Mouse (Mus musculus) embryo, embryonic 11 days (tissue): ENCODE measurements at regions not wholly inside any gene's neighbourhood (a gene's known extent, or its start where the extent isn't known, plus 50 kb on each side); places are given as distances from the start of the nearest gene placed in this dataset.

Source experiments
- DNase-seq: peaks from one replicate; pipeline ENCODE4 v3.0.0-alpha.2; 2015

DNA sequence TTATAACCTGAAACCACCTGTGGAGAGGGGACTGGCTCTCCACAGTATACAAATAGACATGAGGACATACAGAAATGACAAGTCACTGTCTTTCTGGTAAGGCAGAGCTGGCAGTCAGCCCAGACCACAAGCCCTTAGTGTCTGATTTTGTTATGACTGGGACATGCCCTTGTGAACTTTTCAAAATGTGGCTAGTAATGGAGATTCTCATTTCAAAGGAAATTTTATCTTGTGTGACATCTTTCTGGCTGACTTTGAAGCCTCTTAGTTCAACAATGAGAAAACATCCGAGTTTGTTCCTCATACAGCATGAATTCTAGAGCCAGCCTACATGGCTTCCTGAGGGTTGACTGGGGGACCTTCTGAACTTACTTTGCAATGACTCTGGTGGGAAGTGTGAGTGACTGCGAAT is 173.8 kb upstream of the Rnaseh2b start:
- DNase-seq: no peak

DNA sequence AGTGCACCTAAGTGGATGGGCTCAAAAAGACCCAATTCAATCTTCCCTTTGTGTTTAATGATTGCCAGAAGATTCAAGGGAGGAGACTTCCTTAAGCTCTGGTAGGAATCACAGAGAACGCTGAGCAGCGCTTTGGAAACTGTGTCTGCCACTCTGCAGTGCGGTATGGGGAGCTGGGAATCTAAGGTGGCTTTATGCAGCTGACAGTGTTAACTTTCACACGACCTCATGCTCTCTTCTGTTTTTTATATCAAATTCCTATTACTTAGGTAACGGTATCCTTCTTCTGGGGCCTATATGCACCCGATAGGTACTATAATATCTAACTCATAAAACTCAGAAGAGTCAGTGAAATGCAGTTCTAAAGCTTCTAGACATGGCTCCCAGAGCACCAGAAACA is 163.5 kb upstream of the Rnaseh2b start:
- no peak for DNase-seq

DNA sequence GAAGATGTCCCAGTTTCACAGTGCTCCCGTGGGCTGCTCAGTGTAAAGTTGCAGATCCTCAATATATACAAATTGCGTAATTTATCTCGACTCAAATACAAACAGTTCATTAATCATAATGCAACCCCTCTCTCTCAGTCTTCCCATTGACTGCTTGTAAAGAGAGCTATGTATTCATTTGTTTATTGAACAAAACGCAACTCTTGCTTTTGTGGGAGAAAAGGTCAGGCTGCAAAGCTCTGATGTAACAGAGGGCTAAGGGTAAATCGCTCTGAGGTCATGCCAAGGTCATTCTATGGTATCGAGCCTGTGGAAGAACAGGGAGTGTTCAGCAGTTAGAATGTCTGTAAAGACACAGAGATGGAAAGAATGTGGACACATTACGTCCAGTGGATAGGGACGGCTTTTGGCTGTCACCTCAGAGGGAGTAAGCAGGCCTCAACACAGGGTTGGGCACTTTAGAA is 160.0 kb upstream of the Rnaseh2b start:
- no peak for DNase-seq

DNA sequence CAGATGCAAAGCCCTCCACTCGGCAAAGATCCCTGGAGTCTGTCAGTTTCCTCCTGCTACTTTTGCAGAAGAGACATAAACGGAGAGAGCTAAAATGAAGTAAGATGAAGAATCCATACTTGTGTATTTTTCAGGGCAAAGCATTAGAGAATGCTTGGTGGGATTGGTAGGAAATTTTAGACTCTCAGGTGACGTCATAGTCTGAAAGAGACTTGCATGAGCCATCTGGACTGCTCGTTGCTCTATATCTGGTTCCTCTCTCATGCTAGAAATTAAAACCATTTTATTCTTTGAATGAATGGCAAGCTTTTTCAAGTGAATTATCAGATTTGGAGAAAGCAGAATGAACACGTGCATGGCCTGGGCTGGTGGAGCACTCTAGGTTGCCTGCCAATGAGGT is 154.4 kb upstream of the Rnaseh2b start:
- DNase-seq: no peak

DNA sequence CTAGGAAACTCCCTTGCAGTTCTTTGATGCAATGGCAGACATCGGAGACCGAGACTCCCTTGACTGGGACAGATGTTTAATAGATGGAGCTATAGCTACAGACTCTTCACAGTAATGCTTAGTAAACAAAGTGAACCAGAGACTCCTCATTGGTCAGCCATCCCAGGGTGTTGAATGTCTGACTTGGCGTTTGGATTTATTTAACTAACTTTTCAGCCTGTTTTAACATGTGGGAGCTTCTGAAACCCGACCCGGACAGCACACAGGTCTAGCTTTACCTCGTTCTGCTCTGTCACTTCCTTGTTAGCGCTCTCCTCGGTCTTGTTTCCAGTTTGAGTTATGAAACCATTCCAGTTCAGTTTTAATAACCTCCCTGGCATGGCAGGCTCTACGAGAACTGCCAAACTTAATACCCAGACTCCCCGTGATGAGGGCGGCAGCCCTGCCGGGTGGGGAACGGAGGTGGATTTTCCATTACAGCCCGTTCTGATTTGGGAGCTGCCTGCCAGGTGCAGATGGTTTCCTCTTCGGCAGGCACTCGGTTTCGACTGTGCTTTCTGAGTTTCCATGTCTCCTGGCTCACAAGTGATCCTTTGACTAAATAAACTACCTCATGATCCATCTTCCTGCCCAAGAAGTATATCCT is 147.9 kb upstream of the Rnaseh2b start:
- DNase-seq: peak; percentile 17

DNA sequence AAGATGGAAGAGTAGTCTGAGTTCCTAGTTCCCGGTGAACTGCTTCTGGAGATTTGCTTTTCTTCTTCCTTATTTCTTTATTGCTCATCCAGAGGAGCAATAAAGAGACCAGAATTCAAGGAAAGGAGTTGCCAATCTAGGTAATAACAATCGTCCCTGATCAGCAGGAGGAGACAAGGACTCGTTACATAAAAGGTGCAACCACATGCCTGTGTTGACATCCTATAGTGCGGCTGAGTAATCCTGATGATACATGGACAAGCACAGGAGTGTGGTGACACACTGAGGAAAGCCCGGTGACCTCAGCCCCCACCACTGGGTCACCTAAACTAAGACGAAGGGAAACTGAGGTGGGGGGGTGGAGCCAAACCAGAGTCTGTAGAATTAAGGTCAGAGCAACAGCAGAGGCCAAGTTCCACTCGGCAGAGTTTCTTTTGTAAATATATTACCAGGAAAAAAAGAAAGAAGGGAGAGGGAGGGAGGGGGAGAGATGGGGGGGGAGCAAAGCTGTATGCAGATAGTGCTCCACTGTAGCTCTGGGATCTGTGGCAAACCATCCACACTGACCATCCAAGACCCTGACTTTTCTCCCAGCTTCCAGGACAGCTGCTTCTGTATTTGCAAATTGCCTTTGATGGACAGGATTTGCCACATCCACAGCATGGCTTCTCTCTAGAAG is 135.2 kb upstream of the Rnaseh2b start:
- DNase-seq: no peak

DNA sequence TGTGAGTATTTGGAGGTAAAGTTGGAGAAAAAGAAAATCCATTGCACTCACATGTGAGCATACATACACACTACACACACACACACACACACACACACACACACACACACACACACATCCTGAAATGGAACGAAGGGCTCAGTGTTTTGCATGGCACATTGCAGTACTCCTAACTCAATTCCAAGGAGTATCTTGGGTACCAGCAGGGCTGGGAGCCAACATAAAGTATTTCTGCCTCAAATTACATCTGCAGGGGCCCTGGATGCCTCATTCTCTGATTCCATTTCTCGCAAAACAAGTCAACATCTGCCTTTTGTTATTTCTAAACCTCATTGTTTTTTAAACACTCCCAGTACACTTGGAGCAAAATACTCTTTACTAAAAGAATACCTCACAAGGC is 132.7 kb upstream of the Rnaseh2b start:
- no peak for DNase-seq

DNA sequence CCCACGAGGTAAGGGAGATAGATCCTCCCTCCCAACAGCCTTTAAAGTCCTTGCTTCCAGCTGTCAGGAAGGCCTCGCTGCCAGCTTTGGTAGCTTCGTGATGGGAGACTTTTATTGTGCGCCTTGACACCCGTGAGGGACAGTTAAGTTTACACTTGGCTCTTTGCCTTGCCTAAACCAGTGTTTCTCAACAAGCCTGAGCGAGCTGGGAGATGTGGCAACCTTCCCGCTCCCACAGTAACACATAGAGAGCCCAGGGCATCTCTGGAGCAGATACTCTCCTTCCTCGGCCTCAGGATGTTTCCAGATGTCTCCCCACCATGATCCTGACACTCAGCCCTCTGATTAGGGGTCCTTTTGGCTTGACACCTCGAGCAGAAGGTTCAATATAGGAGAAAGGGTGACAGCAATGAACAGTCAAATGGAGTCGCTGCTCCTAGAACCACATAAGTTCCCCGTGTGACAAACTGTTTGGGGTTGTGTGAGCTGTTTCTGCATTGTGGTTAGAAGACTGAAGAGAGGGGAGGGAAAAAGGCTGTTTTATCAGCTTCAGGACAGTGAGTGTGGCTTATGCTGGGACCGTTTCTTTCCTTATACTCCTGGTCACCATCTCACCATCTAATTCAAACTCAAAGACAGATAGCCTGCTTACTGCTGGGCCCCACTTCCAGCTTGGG is 129.1 kb upstream of the Rnaseh2b start:
- no peak for DNase-seq

DNA sequence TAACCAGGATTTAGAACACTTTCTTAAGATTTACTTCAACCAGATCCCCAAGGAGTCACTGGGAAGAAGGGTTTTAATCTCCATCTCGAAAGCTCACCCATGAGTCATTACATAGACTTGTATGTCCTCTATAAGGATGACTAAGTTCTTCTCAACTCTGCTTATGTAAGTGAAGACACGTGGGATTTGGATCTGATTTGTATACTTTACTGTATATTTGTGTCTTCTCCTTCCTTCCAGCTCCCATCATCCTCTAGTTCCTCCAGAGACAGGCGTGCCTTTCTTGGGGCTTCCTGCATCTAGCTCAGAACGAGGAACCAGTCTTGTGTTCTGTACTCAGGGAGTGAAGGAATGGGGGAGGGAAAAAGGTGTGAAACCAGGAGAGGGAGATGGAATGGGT is 127.5 kb upstream of the Rnaseh2b start:
- DNase-seq: no peak

DNA sequence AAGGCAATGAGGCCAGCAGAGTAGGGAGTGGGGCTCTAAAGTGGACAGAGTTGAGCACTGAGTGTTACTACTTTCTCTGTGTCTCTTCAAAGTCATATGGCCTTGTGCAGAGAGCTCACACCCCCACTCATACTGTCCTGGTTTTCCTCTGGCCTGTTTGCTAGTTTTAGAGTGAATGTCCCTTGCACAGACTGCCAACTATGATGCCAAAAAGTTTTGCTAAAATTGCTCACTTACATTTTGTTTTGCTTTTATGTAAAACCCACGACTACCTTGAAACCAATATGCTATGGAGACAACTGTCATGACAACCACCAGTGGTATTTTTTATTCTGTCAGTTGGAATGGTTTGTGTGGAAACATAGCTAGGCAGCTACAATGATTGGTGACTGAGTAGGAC is 126.4 kb upstream of the Rnaseh2b start:
- DNase-seq: no peak

DNA sequence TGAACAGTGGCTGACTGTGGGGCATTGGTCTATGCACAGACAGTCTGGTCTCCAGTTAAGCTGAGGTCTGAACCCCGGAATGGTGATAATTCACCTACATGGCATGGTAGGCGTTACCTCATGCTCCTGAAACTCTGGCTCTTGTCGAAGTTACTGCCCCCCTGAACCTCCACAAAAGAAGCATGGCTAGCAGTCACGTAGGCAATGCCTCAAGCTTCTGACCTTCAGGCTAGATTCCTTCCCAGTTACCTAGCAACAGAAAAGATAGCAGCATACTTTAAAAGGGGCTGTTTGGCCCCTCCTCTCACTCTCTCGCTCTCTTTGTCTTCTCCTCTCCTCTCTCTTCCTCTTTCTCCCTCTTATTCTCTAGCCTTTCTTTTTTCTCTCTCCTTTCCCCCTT is 125.8 kb upstream of the Rnaseh2b start:
- DNase-seq: no peak

DNA sequence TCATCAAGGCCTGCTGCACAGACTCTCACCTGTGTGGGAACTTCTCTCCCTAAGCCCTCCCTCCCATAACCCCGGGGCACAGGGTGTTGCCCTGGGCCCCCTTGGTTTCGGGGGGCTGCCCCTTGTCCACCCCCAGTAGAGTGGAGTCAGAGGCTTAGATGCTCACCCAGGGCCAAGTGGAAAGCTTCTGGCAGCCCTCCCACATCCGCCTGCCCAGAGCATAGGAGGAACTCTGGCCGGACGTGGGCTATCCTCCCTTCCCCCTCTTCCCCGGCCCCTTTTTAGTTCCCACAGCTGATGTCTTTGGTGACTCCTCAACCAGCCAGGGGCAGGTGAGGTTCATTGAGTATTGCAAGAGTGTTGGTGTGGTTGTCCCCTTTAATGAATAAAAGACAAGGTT is 125.3 kb upstream of the Rnaseh2b start:
- DNase-seq: no peak

DNA sequence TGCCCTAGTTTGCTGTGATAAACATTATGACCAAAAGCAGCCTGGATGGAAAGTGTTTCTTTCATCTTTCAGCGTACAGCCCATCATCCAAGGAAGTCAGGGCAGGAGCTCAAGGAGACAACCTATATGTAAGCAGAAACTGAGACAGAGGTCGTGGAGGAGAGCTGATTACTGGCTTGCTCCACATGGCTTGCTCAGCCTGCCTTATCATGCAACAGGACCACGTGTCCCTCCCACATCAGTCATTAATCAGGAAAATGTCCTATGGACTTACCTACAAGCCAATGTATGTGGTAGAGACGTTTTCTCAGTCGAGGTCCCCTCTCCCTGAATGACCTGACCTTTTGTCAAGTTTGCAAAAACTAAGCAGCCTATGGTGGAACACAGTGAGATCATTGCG is 123.7 kb upstream of the Rnaseh2b start:
- DNase-seq: no peak

DNA sequence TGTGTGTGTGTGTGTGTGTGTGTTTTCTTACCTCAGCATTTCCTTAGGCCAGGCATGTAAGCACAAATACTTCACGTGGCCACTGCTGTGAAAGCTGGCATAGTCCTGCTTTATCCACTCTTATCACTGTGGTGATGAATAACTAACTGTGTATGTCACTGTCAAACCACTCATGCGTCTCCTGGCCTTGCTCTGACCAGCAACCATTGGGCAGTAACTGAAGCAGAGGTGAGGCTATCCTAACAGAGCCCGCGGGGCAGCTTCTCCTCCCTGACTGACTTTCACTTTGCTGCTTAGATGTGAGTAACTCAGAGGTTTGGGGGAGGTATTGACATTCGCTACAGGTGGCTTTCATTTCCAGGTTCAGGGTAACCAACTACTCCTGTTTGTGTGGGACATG is 122.0 kb upstream of the Rnaseh2b start:
- no peak for DNase-seq

DNA sequence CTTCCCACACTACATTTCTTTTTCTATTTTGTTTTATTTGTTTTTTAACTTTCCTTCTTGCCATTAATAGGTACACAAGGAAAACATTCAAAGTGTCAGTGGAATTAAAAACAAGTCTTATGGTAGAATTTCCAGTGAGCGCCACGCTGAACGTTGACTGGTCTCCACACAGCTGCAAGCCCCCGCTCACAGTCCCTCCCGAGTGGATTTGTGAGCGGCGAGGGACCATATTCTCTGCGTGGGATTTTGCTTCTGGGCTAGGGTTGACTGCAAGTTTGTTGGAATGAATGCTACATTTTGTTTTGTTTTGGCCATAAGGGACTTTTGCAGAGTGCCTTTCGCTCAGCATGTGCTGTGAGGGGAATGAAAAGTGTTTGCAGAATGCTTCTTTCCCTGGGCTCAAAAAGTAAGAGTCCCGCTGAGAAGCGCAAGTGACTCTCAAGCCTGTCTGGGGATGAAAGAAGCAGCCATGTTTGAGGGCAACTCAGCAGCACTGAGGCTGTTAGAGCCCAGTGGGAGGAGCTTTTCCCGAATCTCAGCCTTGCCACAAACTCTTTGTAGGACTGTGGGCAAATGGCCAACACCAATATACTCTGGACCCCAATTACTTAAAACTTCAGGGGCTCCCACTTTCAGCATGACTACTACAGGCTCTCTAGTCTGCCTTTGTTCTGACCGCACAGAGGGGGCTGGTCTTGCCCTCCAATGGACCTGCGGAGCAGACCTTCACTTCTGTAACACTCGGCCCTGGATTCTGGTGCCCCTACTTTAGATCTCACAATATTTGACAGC is 120.9 kb upstream of the Rnaseh2b start:
- DNase-seq: no peak

DNA sequence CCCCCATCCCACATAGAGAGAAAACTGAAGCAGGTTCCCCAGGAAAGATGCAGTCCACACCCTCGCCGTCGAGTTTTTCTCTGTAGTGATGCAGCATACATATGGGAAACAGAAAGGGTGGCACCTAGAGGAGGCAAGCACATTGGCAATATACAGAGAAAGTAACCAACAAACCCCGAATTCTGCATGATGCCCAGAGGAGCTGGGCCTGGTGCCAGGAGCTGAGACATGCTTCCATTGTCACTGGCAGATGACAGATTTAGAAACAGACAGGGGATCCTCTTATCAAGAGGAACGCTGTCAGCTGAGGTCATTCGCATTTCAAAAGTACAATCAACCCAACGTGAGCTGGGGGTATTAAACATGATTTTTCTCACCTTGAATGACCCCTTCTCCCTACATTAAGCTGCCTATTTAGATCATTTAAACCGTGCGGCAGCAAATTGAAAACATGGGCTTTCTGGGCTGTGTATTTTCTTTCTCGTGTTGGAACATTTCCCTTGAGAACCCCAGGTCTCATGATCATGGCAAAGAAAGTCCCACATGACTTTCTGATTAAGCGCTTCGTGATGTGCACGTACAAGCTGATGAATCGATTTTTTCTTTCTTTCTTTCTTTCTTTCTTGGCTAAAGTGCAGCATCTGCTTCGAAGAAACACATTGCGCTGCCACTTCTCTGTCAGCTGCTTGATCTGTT is 118.4 kb upstream of the Rnaseh2b start:
- DNase-seq: no peak

DNA sequence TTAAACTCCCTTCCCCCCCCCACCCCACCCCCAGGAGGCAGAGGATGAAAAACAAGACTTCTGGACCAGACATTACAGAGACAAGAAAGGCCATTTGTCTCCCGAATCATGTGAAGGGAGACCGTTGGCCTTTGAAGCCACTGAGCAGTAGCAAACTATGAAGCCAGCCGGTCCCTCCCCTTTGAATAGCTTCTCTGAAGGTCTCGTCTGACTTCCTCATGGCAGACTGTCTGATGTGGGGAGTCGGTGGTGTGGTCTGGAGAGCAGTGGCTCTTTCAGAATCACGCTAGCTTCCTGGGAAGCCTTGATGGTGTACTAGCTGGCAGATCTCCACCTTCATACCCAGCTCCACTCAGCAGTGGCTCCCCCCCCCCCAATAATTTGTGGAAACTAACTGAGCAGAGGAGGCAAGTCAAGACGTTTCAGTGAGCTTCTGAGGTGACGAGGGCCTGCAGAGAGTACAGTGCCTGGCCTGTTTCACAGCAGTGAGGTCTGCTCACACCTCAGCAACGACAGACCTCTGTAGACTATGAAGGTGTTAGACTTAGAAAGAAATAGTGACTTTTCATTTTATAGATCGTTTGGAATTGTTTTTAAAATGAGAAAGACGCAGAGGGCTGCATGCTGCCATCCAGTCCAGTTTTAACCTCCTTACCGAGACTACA is 116.9 kb upstream of the Rnaseh2b start:
- no peak for DNase-seq

DNA sequence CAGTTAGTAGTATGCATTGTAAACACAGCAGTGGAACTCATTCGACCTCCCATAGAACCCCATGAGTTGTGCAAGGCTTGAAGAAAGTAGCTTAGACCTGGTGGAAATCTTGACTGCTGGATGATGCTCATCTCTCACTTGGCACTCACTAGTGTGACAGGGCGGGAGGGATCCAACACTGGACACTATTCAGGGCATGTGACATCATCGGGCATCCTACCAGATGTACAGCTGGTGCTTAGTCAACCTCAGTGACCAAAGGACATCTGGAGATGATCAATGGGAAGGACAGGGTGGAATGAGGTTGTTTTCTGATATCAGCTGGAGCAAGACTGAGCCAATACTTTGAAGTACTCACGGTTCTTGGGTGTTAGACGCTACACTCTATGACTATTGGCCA is 114.9 kb upstream of the Rnaseh2b start:
- no peak for DNase-seq

DNA sequence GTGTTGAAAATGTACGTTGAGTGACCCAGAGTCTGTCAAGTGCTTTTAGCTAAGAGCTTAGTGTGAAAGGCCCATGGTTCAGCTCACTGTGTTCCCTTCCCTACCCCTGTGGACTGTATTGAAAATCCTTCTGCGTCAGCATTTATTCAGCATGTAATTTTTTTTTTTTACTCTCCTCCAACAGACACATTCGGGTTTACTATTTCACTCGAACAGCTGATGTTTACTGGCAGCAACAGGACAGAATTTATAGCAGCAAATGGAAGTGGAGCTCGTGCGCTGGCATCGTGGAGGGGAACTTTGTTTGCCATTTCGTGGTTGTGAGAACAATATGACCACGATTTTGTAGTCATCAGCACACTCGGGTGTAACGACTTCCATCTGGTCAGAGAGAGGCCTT is 105.0 kb upstream of the Rnaseh2b start:
- no peak for DNase-seq

DNA sequence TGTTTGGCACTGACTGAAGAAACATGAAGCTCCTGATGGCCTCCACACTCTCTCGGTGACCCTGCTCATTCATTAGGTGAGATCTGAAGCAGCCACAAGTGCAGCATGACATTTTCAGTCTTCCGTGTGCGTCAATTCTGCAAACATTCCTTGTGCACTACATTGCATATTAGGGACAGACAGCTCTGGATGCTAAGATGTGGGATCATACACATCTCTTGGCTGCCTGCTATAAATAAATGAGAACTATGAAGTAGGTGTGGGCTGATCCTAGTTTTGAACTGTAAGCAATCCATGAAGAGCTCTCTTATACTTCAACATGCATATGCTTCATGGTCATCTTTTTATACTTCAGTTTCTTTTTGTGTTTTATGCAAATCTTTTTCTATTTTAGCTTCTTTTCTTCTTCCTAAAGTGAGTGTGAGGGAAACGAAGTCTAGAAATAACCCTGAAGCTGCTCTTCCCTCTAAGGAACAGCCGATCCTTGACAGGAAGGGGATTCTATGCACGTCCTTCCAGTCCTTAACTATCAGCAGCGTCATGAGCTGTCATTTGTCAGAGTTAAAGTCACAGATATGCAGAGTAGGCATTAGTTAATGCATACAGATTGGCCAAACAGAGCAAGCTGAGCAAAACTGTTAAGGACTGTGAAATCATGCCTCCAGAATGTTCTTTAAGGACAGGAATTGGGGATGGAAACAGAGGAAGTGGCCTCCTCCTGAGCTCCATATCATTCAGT is 104.1 kb upstream of the Rnaseh2b start:
- no peak for DNase-seq

DNA sequence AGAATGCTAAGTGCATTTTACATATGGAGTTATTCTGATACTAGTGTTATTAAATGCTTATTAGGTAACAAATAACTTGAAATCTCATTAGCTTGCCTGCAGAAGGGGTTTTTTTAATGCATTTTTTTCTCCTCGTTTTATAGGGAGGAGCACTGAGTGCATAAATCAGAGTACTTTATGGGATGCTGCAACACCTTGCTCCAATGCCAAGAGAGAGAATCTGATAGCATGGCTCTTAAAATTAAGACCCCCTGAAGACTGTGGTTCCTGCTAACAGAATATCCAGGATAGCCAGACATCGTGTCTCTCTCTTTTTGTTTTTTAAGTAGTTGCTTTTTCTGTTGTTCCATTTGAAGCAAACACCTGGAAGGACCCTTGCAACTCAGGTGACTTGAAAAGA is 100.8 kb upstream of the Rnaseh2b start:
- DNase-seq: no peak

DNA sequence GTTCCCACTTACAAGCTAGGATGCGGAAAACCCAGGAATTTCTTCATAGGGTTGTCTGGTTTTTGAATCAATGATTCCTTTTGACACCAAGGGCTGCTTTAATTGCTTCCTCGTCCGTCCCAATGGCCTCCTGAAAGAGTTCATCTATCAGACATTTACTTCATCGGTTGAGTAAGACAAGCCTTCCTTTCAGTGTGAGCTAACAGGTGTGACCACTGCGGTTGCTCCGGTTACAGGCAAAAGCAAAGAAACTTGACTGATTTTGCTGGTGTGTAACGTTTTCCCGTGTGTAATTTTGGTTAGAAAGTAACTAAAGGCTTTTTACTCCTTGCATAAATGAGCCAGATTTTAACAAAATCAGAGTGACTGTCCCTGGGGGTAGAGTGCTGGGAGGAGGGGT is 99.6 kb upstream of the Rnaseh2b start:
- no peak for DNase-seq
